Mouse (Mus musculus) intestine, embryonic 16.5 days (tissue): ENCODE results near the gene Txnrd2. TPM values are rescaled to one million over a fixed set of nuclear protein-coding genes. Genes with fewer than 3 reads are reported as not detected.
A peak's percentile ranks its signal among the peaks of the same experiment; 100 is the strongest.

Experiments used
- ATAC-seq: fragments of 200-750 bp; cut with Nextera tagmentation; 2 replicates; pipeline ENCODE4 v1.8.0; 2017; ENCODE audit warnings: moderate TSS enrichment, moderate library complexity
- H3K27ac ChIP-seq: fragments of 300-500 bp; sonication (generic); 2 replicates; pipeline ENCODE4 v1.5.1; 2014; ENCODE audit warnings: mild to moderate bottlenecking, low read length
- H3K27me3 ChIP-seq: fragments of 300-500 bp; sonication (generic); replicated peaks from 2 replicates; pipeline ENCODE4 v1.6.1; 2014; ENCODE audit warnings: low read length, control low read depth, mixed read lengths; ENCODE audit not compliant: control insufficient read depth, insufficient read depth
- H3K36me3 ChIP-seq: fragments of 300-500 bp; sonication (generic); 2 replicates; pipeline ENCODE4 v1.6.1; 2014; ENCODE audit warnings: low read length, control low read depth; ENCODE audit not compliant: control insufficient read depth, insufficient read depth
- H3K4me1 ChIP-seq: fragments of 300-500 bp; sonication (generic); 2 replicates; pipeline ENCODE4 v1.6.1; 2014; ENCODE audit warnings: low read length, control low read depth, mixed read lengths; ENCODE audit not compliant: control insufficient read depth, insufficient read depth
- H3K4me2 ChIP-seq: fragments of 300-500 bp; sonication (generic); 2 replicates; pipeline ENCODE4 v1.6.1; 2014; ENCODE audit warnings: low read depth, low read length, control low read depth
- H3K4me3 ChIP-seq: fragments of 300-500 bp; sonication (generic); 2 replicates; pipeline ENCODE4 v1.5.1; 2014; ENCODE audit warnings: mild to moderate bottlenecking, low read length
- H3K9ac ChIP-seq: fragments of 300-500 bp; sonication (generic); 2 replicates; pipeline ENCODE4 v1.6.1; 2014; ENCODE audit warnings: low read depth, low read length
- H3K9me3 ChIP-seq: fragments of 300-500 bp; sonication (generic); 2 replicates; pipeline ENCODE4 v1.6.1; 2016; ENCODE audit warnings: low read length, control low read depth; ENCODE audit not compliant: control insufficient read depth
- WGBS: fragments of 180-500 bp; shearing (Covaris S2); extraction: QIAGEN DNeasy Blood & Tissue Kit; methylation state at CpG from one replicate; pipeline ENCODE4 v1.1.7; 2014; 5-methylcytosine and 5-hydroxymethylcytosine counted together
- polyA plus RNA-seq: library from polyadenylated mRNA; unstranded; fragments of >200 nt; fragmentation: Nextera tagmentation; extraction: Ambion mirVana; gene quantifications from 2 replicates; pipeline ENCODE4 v1.2.1, GENCODE M21; 2015

Txnrd2 gene
- polyA plus RNA-seq, 1 experiment from 2014 or later = 29.8 TPM

DNA sequence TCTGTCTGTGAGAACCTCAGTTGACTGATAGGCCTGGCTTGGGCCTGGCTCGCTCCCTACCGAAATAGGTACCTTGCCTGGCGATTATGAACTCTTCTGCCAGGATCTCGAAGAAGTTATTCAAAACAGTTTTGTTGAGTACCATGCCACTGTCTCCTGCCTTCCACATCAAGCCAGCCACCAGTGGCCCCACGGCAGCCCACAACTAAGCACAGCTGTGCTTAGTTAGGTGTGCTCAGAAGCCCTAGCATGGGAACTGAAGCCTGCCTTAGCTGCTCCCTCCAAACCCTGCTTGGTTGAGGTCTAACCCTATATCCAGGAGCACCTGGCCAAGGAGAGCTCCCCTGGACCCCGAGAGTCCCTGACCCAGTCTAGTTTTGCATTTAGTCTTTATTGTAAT, 75.3 kb downstream of the Txnrd2 start:
- Histone ChIP-seq H3K4me1 (peaks cover 14% of the 10 kb centered on the region), H3K9ac (no peak overlapping the region), H3K9me3 (no peaks in the 10 kb centered on the region), H3K4me3 (no peak overlapping the region), H3K27me3 (no peaks in the 10 kb centered on the region), H3K27ac (no peak overlapping the region), H3K36me3 (0 out of 2 replicates have a peak, but pooled peaks cover 2% of the 10 kb centered on the region), H3K4me2 (no peak overlapping the region)
- no peak for ATAC-seq
- 94% methylated on average over 6 of the region's 6 CpGs for WGBS

DNA sequence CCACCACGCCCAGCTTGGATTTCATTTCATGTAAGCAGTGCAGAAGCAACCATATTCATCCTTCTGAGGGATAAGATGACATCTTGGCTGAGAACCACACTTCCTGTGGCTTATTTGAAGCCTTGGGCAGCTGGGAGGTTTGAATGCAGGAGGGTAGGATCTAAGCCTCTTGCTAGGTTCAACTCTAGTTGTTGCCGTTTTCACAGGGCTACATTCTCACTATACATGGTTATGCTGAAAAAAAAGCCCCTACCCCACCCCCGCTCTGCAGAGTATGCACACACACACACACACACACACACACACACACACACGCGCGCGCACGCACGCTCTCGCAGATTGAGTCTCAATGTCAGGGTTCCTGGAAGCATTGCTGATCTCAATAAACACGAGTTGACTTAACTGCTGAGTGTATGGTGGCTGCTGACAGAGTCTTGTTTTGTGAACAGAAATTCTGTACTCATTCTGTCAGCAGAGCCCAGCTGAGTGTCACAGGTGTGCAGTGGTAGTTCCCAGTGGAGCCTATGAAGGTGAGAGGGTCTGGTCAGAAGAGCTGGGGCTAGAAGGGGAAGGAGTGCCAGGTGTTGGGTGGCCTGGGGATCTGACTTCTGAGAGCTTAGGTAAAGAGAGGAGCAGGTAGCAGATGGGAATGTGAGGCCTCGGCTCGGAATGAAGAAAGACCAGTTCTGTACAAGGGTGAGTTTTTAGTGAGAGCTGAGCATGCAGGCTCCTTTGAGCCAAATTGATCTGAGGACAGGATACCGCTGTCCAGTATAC, 77.6 kb downstream of the Txnrd2 start:
- Histone ChIP-seq H3K9ac (no peak overlapping the region), H3K9me3 (no peaks in the 10 kb centered on the region), H3K4me2 (no peak overlapping the region), H3K27me3 (no peaks in the 10 kb centered on the region), H3K27ac (no peak overlapping the region), H3K36me3 (0 out of 2 replicates have a peak, but pooled peaks cover 2% of the 10 kb centered on the region), H3K4me3 (no peak overlapping the region), H3K4me1 (peaks cover 9% of the 10 kb centered on the region)
- no peak for ATAC-seq
- WGBS = 87% methylated on average over 14 of the region's 14 CpGs

GRCm38 (mm10) chr16:18506524-18507199, 80.5 kb downstream of the Txnrd2 start:
- no peak overlapping the region for H3K27ac ChIP-seq
- ATAC-seq = peak; percentile 84
- 91% methylated on average over 3 of the region's 3 CpGs for WGBS

GRCm38 (mm10) chr16:18507200-18507549, 81.0 kb downstream of the Txnrd2 start:
- Histone ChIP-seq H3K4me2 (no peak overlapping the region), H3K4me3 (no peak overlapping the region), H3K9ac (no peak overlapping the region), H3K4me1 (no peaks in the 10 kb centered on the region; the same call in 1 of the 2 replicates), H3K27ac (no peak overlapping the region), H3K27me3 (no peaks in the 10 kb centered on the region), H3K36me3 (no peaks in the 10 kb centered on the region), H3K9me3 (no peaks in the 10 kb centered on the region)
- peak; percentile 58; the same call in 1 of the 2 replicates for ATAC-seq
- 23% methylated on average over 1 of the region's 1 CpGs for WGBS

More at GRCm38 (mm10) chr16:18506524-18507199, 80.5 kb downstream of the Txnrd2 start:
- no peaks in the 10 kb centered on the region; the same call in 1 of the 2 replicates for H3K4me1 ChIP-seq
- H3K9me3 ChIP-seq = no peaks in the 10 kb centered on the region
- H3K27me3 ChIP-seq = no peaks in the 10 kb centered on the region
- no peak overlapping the region for H3K4me2 ChIP-seq
- no peak overlapping the region for H3K9ac ChIP-seq
- H3K36me3 ChIP-seq = 0 out of 2 replicates have a peak, but pooled peaks cover 2% of the 10 kb centered on the region
- no peak overlapping the region for H3K4me3 ChIP-seq

- Histone ChIP-seq H3K4me1 (no peaks in the 10 kb centered on the region; the same call in 1 of the 2 replicates), H3K27me3 (no peaks in the 10 kb centered on the region), H3K4me2 (no peak overlapping the region), H3K4me3 (no peak overlapping the region), H3K9me3 (no peaks in the 10 kb centered on the region), H3K9ac (no peak overlapping the region), H3K27ac (no peak overlapping the region), H3K36me3 (no peaks in the 10 kb centered on the region)
- WGBS = 81% methylated on average over 5 of the region's 5 CpGs
- no peak for ATAC-seq
Measured at GRCm38 (mm10) chr16:18511741-18512140, 85.6 kb downstream of the Txnrd2 start.

DNA sequence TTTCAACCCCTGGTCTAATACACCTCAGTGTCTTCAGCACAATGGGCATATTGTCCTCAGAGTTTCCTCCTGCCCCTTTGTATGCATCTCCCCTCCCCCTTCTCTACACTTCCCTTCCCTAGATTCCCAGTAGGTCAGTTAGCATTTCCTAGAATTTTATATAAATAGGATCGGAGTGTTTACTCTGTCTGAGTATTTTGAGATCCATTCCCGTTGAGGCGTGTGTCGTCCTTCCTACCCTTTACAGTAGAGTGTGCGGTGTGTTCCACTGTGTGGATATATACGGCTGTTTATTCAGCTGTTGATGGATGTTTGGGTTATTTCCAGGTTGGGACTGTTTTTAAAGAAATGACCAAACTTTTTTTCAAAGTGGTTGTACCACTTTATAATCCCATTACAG, 87.3 kb downstream of the Txnrd2 start:
- no peaks in the 10 kb centered on the region for H3K27me3 ChIP-seq
- 41% methylated on average over 6 of the region's 6 CpGs for WGBS
- no peak for ATAC-seq
- H3K4me2 ChIP-seq = no peak overlapping the region
- H3K4me3 ChIP-seq = no peak overlapping the region
- no peaks in the 10 kb centered on the region for H3K9me3 ChIP-seq
- no peak overlapping the region for H3K9ac ChIP-seq
- no peak overlapping the region for H3K27ac ChIP-seq
- H3K4me1 ChIP-seq = no peaks in the 10 kb centered on the region; the same call in 1 of the 2 replicates
- H3K36me3 ChIP-seq = no peaks in the 10 kb centered on the region

DNA sequence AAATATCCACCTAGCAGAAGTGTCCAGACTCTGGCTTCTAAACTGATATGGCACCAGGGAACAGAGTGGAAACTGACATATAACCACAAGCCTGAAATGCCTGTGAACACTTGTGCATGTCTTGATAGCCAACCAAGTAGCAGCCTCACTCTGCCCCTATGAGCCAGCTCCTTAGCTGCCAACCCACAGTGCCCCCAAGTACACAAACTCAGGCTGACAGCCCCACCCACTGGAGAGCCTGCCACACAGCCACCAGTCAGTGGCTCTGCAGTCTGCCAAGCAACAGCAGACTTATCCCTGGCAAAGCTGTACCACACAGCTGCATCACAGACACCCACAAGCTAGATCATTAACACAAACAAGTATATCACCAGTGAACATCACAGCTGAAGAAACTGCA, 91.9 kb downstream of the Txnrd2 start:
- no peaks in the 10 kb centered on the region for H3K27me3 ChIP-seq
- ATAC-seq = no peak
- no peak overlapping the region for H3K27ac ChIP-seq
- no peak overlapping the region for H3K9ac ChIP-seq
- no peaks in the 10 kb centered on the region for H3K9me3 ChIP-seq
- no peaks in the 10 kb centered on the region for H3K4me1 ChIP-seq
- no peaks in the 10 kb centered on the region for H3K36me3 ChIP-seq
- H3K4me2 ChIP-seq = no peak overlapping the region
- no peak overlapping the region for H3K4me3 ChIP-seq

- Histone ChIP-seq H3K36me3 (no peaks in the 10 kb centered on the region), H3K27ac (no peak overlapping the region), H3K9me3 (no peaks in the 10 kb centered on the region), H3K4me1 (no peaks in the 10 kb centered on the region), H3K27me3 (no peaks in the 10 kb centered on the region), H3K9ac (no peak overlapping the region), H3K4me3 (no peak overlapping the region), H3K4me2 (no peak overlapping the region)
- 90% methylated on average over 8 of the region's 8 CpGs for WGBS
- ATAC-seq = no peak
Measured at GRCm38 (mm10) chr16:18523563-18524245, 97.5 kb downstream of the Txnrd2 start.

DNA sequence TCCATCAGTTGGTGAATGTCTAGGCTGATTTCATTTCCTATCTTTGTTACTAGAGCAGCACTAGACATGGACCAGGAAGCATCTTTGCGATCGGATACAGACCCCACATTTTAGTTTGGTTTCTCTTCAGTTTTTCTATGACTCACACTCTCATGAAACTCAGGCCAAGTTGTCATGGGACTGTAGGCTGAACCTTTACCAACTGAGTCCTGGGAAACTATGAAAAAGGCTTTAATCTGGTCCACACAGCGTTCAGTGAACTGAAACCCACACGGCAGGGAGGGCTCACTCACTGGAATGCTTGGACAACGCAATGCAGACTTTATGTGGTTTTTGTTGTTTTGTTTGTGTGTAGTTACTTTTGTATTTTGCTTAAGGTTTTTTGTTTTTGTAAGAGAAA, 102.5 kb downstream of the Txnrd2 start:
- no peak overlapping the region for H3K4me3 ChIP-seq
- H3K4me1 ChIP-seq = no peaks in the 10 kb centered on the region
- H3K4me2 ChIP-seq = no peak overlapping the region
- no peak overlapping the region for H3K9ac ChIP-seq
- H3K36me3 ChIP-seq = no peaks in the 10 kb centered on the region
- 92% methylated on average over 5 of the region's 5 CpGs for WGBS
- H3K9me3 ChIP-seq = peaks cover 4% of the 10 kb centered on the region; the same call in 1 of the 2 replicates
- no peak for ATAC-seq
- no peak overlapping the region for H3K27ac ChIP-seq
- no peaks in the 10 kb centered on the region for H3K27me3 ChIP-seq
